Mouse (Mus musculus) neutrophil, adult 65 days (primary cell): ENCODE measurements around the gene Klhl20. TPM values are rescaled to one million over a fixed set of nuclear protein-coding genes. Genes with fewer than 3 reads are reported as not detected.

Source experiments
- total RNA-seq: library from RNA; stranded (reverse); gene quantifications from 2 replicates; pipeline ENCODE4 v1.2.4, GENCODE M21; 2023

Klhl20 gene
- total RNA-seq, result 9.6 and 11.2 TPM in 2 replicates

DNA sequence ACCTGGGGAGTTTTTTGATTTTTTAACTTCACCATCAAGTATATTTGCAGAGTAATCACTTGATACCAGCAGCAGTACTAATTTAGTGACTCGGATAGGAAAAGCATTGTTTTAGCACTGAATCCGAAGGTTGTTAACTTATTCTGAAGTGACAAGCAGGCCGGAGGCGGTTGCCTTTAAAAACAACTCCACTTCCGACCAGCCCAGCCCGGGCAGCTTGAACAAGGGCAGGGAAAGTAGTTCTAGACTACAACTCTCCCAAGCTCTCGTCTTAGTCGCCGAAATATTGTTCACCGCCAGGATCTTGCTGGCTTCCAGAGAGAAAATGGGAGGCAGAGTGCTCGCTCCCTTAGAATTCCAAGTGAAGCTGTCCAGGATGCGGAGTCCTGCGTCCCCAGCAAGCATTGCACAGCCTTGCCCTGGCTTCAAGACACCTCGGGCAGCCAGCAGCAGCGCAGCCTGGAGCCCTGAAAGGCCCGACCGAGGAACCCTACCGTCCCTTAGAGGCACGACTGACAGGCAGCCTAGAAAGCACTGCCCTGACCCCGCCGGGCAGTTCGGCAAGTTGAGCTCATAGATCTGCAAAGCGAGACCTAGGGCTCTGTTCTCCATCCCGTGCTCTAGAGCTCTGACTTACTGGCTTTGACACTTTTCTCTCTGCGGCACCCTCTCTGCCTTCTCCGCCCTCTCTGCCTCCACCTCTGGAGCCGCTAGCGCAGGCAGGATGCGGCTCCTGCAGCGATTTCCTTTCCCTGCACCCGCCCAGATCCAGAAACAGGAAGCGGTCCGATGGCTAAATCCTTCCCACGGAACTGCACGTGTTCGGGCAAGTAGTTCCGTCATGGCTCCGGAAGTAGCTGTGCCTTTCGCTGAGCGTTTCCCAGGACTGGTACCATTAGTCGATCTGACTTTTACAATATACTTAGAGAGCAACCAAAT is at the start of gene Klhl20:
Gene Klhl20, minus strand, starts transcription at position 786 of the 939 bp plus-strand sequence.

GRCm38 (mm10) chr1:161159214-161159613 is 27.9 kb upstream of the Klhl20 start, which contains the start of gene Tex50:
Gene Tex50 (minus strand): TSS chr1:161159314.

DNA sequence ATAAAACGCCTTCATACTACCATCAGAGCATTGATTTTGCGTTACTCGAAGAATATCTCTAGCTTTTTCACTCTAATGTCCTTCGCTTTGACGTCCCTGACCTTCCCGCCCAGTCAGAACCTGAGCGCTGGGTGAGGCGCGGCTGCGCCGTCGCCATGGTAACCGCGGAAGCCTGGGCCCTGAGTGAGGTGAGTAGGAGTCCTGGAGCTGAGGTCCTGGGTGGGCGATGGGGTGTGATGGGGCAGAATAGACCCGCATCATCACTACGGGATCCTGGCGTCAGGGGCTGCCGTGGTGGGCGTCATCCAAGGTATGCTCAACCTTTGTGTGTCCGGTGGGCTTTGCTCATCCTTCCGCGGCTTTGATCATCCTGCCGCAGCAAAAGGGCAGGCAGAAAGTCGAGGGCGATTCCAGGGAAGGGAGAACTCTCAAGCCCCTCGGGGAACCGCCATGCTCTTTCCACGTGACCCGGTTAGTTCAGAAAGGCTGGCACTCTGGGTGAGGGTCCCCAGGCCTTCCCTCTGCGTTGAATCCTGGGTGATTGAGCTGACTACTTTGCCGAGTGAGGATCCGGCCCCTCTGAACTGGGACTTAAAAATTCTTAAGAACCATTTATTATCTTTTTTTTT is 11.3 kb upstream of the Klhl20 start, which contains the start of gene Ankrd45:
Gene Ankrd45, plus strand, starts transcription at position 161 of the 629 bp plus-strand sequence.

GRCm38 (mm10) chr1:161070352-161071271 is 60.7 kb downstream of the Klhl20 start, which contains the start of the genes Dars2 and Cenpl:
Gene Dars2 (minus strand): TSS chr1:161070658.
Gene Cenpl (plus strand): TSS chr1:161070713.

Other genes starting within 250 kb of the Klhl20 start
- gene Rc3h1, start 225.1 kb downstream of the Klhl20 start, total RNA-seq, result 47.0 and 60.1 TPM in 2 replicates
- gene Serpinc1, start 152.9 kb downstream of the Klhl20 start, total RNA-seq, result 0.52 and 0.98 TPM in 2 replicates
- gene Zbtb37, start 96.7 kb downstream of the Klhl20 start, total RNA-seq, result 11.1 and 22.9 TPM in 2 replicates
- gene Dars2, start 60.9 kb downstream of the Klhl20 start, total RNA-seq, result 7.4 and 12.3 TPM in 2 replicates
- gene Cenpl, start 60.8 kb downstream of the Klhl20 start, total RNA-seq, result 25.3 and 32.1 TPM in 2 replicates
- not detected in 2 replicates for gene Ankrd45, start 11.2 kb upstream of the Klhl20 start, total RNA-seq
- gene Tex50, start 27.8 kb upstream of the Klhl20 start, total RNA-seq, result not detected in 2 replicates
- gene Prdx6, start 119.7 kb upstream of the Klhl20 start, total RNA-seq, result 340 and 352 TPM in 2 replicates